Mouse (Mus musculus) ES-E14 (cell line): ENCODE measurements around the gene Neu2. TPM values are rescaled to one million over a fixed set of nuclear protein-coding genes. Genes with fewer than 3 reads are reported as not detected.
A peak's percentile ranks its signal among the peaks of the same experiment; 100 is the strongest.

Experiments
- DNase-seq: peaks from one replicate; pipeline ENCODE4 v3.0.0-alpha.2; 2013; ENCODE audit warnings: low read depth, low spot score
- H3K27ac ChIP-seq: 2 replicates; pipeline ENCODE4 v1.5.1; 2012; ENCODE audit warnings: low read depth, mild to moderate bottlenecking, low read length, moderate library complexity, mixed read lengths; ENCODE audit not compliant: poor library complexity, insufficient read depth, severe bottlenecking
- H3K36me3 ChIP-seq: 2 replicates; pipeline ENCODE4 v1.6.1; 2012; ENCODE audit warnings: mild to moderate bottlenecking, low read length, moderate library complexity, mixed read lengths; ENCODE audit not compliant: control insufficient read depth, poor library complexity, insufficient read depth, severe bottlenecking
- H3K4me1 ChIP-seq, 2 experiments: fragments of 150-350 bp in 1 of 2; sonication (generic) in 1 of 2; 2 replicates each; pipeline ENCODE4 v1.6.1; 2012; ENCODE audit warnings: low read length in 2 of 2, mild to moderate bottlenecking in 1 of 2, mixed read lengths in 1 of 2; ENCODE audit not compliant: control insufficient read depth in 2 of 2, insufficient read depth in 2 of 2, poor library complexity in 1 of 2
- H3K4me3 ChIP-seq, 2 experiments: fragments of 150-350 bp in 1 of 2; sonication (generic) in 1 of 2; 2 replicates each; pipeline ENCODE4 v1.5.1; 2012; ENCODE audit warnings: low read length in 2 of 2, low read depth in 1 of 2, mild to moderate bottlenecking in 1 of 2, mixed read lengths in 1 of 2; ENCODE audit not compliant: insufficient read depth in 1 of 2, poor library complexity in 1 of 2, severe bottlenecking in 1 of 2
- H3K9ac ChIP-seq: 2 replicates; pipeline ENCODE4 v1.6.1; 2012; ENCODE audit warnings: low read depth, mild to moderate bottlenecking, low read length, mixed read lengths; ENCODE audit not compliant: poor library complexity, insufficient read depth, severe bottlenecking
- H3K9me3 ChIP-seq: fragments of 150-350 bp; sonication (generic); 2 replicates; pipeline ENCODE4 v1.6.1; 2012; ENCODE audit warnings: low read depth, mild to moderate bottlenecking, low read length; ENCODE audit not compliant: control insufficient read depth, insufficient read depth
- CHD2 ChIP-seq: IDR thresholded peaks from 2 replicates; pipeline ENCODE4 v1.6.1; 2014; ENCODE audit warnings: mild to moderate bottlenecking, low read depth, low read length, inconsistent platforms
- HCFC1 ChIP-seq: IDR thresholded peaks from 2 replicates; pipeline ENCODE4 v1.6.1; 2012; ENCODE audit warnings: low read length, inconsistent platforms, borderline replicate concordance; ENCODE audit not compliant: insufficient read depth
- MAFK ChIP-seq: IDR thresholded peaks from 2 replicates; pipeline ENCODE4 v1.6.1; 2014; ENCODE audit warnings: mild to moderate bottlenecking, low read depth, low read length, inconsistent platforms; ENCODE audit not compliant: insufficient read depth
- ZC3H11A ChIP-seq: IDR thresholded peaks from 2 replicates; pipeline ENCODE4 v1.6.1; 2012; ENCODE audit warnings: low read depth, mild to moderate bottlenecking, inconsistent platforms, low read length, borderline replicate concordance
- ZNF384 ChIP-seq: IDR thresholded peaks from 2 replicates; pipeline ENCODE4 v1.6.1; 2012; ENCODE audit warnings: low read depth, low read length, inconsistent platforms
- in situ Hi-C, 2 experiments: fragments of 600-800 bp; cut with MboI; formaldehyde crosslinking; loops; one replicate each; pipeline ENCODE4 v1.15.1; 2025; ENCODE audit warnings: low sequenced_read_pairs in 2 of 2, inconsistent platforms in 1 of 2; ENCODE audit not compliant: unreplicated experiment in 2 of 2
- total RNA-seq: library from RNA; depleted of rRNA; stranded (reverse); fragments of 300-350 nt; gene quantifications from 2 replicates; pipeline ENCODE4 v1.2.3, GENCODE M21; 2012

The Neu2 gene
- total RNA-seq, 1 experiment = not detected

DNA sequence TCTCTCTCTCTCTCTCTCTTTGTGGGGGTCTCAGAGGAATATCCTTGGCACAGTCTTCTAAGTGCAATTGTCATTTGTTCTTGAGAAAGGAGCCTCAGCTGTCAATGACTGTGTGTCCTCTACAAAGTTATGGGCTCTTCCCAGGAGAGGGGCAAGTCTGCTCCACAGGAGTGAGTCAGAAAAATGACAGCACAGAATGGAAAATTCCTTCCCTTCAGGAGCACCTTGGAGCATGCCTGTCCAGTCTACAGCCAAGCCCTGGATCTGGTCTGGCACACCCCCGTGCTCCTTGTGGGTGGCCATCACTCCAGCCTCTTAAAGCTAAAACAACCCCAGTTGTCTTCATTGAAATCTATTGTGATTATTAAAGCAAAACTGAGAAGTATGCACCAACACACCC lies 11.8 kb downstream of the Neu2 start:
- TF ChIP-seq ZC3H11A (no peak), HCFC1 (no peak), CHD2 (no peak), MAFK (no peak), ZNF384 (no peak)
- H3K27ac ChIP-seq = no peak overlapping the region
- no peak overlapping the region for H3K4me3 ChIP-seq
- in situ Hi-C loops = loop anchor here in 1 of 2 experiments (10.0 kb wide), 1 partner anchor 347 kb away; no protein-coding TSS in a partner anchor
- no peaks in the 10 kb centered on the region for H3K9me3 ChIP-seq
- no peak overlapping the region for H3K9ac ChIP-seq
- no peak for DNase-seq
- H3K36me3 ChIP-seq = no peaks in the 10 kb centered on the region
- H3K4me1 ChIP-seq = peaks cover 0 to 2% of the 10 kb centered on the region in 2 experiments; a peak in 1 of 4 replicates

DNA sequence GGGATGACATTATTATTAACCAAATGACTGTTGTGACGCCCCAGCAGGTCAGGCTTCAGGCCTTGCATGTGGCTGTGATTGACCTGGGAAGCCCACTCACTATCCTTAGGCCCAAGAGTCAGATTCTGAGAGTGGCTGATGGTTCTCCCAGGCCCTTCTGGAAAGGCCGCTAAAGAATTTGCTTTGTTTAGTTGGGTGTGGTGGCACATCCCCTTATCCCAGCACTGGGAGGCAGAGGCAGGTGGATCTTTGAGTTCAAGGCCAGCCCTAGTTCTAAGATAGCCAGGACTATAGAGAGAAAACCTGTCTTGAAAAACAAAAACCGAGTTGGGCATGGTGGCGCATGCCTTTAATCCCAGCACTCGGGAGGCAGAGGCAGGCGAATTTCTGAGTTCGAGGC lies 15.4 kb downstream of the Neu2 start:
- TF ChIP-seq CHD2 (no peak), ZNF384 (no peak), HCFC1 (no peak), MAFK (no peak), ZC3H11A (no peak)
- no peak overlapping the region for H3K27ac ChIP-seq
- in situ Hi-C loops = loop anchor here in 1 of 2 experiments (10.0 kb wide), 1 partner anchor 350 kb away; no protein-coding TSS in a partner anchor
- H3K4me1 ChIP-seq = peaks cover 0 to 2% of the 10 kb centered on the region in 2 experiments; a peak in 1 of 4 replicates
- no peaks in the 10 kb centered on the region for H3K9me3 ChIP-seq
- H3K4me3 ChIP-seq = no peak overlapping the region
- no peak overlapping the region for H3K9ac ChIP-seq
- DNase-seq = peak; percentile 13
- H3K36me3 ChIP-seq = no peaks in the 10 kb centered on the region

DNA sequence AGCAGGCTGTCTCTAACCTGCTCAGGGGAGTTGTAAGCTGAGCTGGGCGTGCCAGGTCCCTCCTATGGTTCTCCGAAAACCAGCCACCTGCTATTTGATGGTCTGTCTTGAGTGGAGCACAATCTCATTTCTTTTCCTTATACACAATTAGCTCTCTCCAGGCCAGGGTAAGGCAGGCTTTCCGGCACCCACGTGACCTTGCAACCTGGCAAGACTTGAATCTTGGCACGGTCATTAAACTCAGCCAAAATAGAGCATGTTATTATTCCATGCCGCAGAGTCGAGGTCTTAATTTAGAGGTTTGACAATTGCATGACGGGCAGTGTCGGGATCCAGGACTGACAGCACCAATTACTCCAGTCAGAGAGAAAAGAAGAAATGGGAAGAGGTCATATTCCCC lies 17.5 kb downstream of the Neu2 start:
- Histone ChIP-seq H3K36me3 (no peaks in the 10 kb centered on the region), H3K27ac (no peak overlapping the region), H3K9me3 (no peaks in the 10 kb centered on the region), H3K4me1 (peaks cover 0 to 2% of the 10 kb centered on the region in 2 experiments; a peak in 1 of 4 replicates), H3K4me3 (no peak overlapping the region), H3K9ac (no peak overlapping the region)
- no peak for DNase-seq
- TF ChIP-seq ZNF384 (no peak), MAFK (no peak), ZC3H11A (no peak), CHD2 (no peak), HCFC1 (no peak)
- in situ Hi-C loops = loop anchor here in 1 of 2 experiments (10.0 kb wide), 1 partner anchor 352 kb away; no protein-coding TSS in a partner anchor

DNA sequence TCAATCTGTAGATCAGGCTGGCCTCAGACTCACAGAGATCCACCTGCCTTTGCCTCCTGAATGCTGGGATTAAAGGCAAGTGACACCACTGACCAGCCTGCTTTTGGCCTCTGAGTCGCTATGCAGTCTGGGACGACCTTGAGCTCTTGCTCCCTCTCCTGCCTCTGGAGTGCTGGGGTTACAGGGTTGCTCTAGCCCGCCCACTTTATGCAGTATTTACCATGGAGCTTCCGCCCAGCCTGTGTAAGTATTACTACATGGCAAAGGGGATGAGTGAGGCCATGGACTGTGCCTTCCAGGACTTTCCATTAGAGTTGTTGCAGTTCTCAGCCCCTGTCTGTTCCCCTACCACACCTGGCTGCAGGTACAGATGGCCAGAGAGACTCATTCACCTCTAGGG lies 22.7 kb downstream of the Neu2 start:
- Histone ChIP-seq H3K4me1 (no peaks in the 10 kb centered on the region), H3K4me3 (no peak overlapping the region), H3K9ac (no peak overlapping the region), H3K9me3 (no peaks in the 10 kb centered on the region), H3K36me3 (no peaks in the 10 kb centered on the region), H3K27ac (no peak overlapping the region)
- DNase-seq = no peak
- in situ Hi-C loops = no loop called here
- TF ChIP-seq HCFC1 (no peak), ZNF384 (no peak), MAFK (no peak), CHD2 (no peak), ZC3H11A (no peak)
